Mouse (Mus musculus) pancreas, adult 10 weeks (tissue): ENCODE data around the gene Olfr959. TPM values are rescaled to one million over a fixed set of nuclear protein-coding genes. Genes with fewer than 3 reads are reported as not detected.

ENCODE experiments used
- polyA plus RNA-seq: library from polyadenylated mRNA; stranded (reverse); fragments of 350-450 nt; fragmentation: Illumina TruSeq; extraction: RNeasy Lipid Tissue Mini Kit (QIAGEN cat#74804); gene quantifications from one replicate; pipeline ENCODE4 v1.2.3, GENCODE M21; 2015; ENCODE audit warnings: low read depth, low replicate concordance; ENCODE audit not compliant: insufficient read depth

Gene Olfr959
- polyA plus RNA-seq, result not detected

DNA sequence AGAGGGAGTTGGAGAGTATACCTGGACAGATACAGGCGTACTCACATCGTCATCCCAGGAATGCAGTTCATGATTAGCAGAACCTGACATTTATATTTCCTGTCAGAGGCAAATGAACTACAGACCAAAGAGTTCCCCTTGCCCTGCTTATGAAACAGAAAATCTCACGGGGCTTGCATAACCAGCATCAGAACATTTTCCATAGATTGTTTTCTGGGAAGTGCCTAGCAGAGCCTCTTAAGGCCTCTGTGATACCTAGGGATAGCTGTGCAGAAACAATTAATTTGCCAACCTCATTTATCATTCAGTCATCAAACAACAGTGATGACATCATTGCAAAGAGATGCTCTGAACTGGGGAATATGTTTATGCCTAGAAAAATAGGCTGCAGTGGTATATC, at the start of gene Olfr959:
TSS of gene Olfr959 (minus strand) at position 101 of the 400 bp plus-strand sequence.

DNA sequence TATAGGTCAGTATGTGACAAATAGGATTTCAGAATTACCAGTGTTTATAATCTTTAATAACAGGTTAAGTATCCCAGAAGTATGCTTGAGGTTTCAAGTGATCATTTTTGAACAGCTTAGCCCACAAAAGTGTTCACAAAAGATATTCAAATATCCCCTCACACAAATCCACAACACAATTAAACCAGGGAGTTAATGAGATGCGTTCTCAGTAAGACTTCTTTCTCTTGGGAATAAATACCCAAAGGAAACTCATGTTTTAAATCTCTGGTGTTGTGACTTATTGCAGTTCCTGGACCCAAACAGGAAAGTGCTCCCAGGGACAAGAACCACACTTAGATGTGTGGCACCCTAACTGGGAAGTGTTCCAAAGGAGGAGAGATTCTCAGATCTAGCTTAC, 45.7 kb upstream of the Olfr959 start, which contains the start of gene Olfr960:
TSS of gene Olfr960 (plus strand) at position 301 of the 400 bp plus-strand sequence.

DNA sequence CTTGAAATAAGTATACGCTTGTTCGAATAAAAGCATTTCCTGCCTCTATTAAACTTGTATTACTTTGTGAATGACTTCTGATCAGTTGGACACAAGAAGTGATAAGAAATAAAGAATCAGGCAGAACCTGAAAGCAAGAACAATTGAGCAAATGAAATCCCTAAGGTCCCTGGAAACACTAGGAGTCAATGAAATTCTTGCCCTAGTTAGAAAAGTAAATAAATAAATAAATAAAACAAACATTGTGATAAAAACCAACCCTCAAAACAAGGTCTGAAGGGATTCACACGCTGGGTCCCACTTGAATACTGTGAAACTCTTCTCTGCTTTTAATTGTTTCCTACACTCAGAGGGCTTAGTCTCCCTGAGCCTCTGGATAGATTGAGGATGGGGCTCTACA, 35.0 kb upstream of the Olfr959 start, which contains the start of gene Olfr148:
TSS of gene Olfr148 (plus strand) at position 301 of the 400 bp plus-strand sequence.

DNA sequence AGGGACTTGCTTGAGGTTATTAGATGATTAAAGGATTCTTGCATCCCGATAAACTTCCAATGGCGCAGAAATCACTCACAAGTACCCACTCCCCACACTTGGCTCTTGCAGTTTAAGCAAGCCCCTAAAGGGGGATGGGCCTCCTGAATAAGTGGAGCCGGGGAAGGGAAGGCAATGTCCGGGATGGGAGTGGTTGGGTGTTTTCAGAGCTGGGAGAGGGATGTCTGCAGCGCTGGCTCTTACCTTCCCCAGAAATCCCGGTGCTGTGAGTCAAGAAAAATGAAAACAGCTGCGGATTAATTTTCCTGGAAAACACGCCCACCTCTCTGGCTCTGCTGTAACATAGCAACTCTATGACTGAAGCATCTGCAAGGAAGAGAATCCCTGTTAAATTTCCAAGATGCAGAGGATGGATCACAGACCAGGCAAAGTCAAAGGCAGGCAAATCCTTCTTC, 28.7 kb upstream of the Olfr959 start, which contains the start of gene AW551984:
TSS of gene AW551984 (minus strand) at position 405 of the 455 bp plus-strand sequence.

DNA sequence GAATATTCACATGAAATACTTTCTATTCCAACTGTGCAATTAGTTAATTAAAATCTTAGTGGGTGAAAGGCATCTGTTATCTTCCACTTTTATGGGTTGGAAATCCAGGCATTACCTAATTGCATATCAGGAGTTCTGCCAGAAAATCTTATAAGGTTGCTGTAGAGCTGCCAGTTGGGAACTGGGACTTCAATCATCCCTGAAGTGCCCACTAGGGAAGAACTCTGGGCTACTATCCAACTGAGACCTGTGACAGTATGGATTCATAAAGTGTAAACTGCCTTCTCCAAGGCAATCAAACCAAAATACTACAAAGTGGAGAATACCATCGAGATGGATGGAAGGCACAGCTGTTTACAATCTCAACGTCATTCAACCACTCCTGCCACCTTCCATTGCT, 21.4 kb downstream of the Olfr959 start, which contains the start of gene Olfr958:
TSS of gene Olfr958 (minus strand) at position 109 of the 400 bp plus-strand sequence.

Other genes starting within 250 kb of the Olfr959 start
- gene Olfr948, start 249.5 kb downstream of the Olfr959 start, polyA plus RNA-seq, result not detected
- gene Olfr951, start 188.2 kb downstream of the Olfr959 start, polyA plus RNA-seq, result not detected
- not detected for gene Olfr952, start 148.4 kb downstream of the Olfr959 start, polyA plus RNA-seq
- not detected for gene Olfr954, start 118.9 kb downstream of the Olfr959 start, polyA plus RNA-seq
- gene Olfr955, start 103.6 kb downstream of the Olfr959 start, polyA plus RNA-seq, result not detected
- gene Olfr44, start 81.6 kb downstream of the Olfr959 start, polyA plus RNA-seq, result not detected
- not detected for gene Olfr957, start 59.8 kb downstream of the Olfr959 start, polyA plus RNA-seq
- gene Olfr958, start 21.5 kb downstream of the Olfr959 start, polyA plus RNA-seq, result not detected
- 2.0 TPM for gene AW551984, start 28.8 kb upstream of the Olfr959 start, polyA plus RNA-seq
- not detected for gene Olfr148, start 35.1 kb upstream of the Olfr959 start, polyA plus RNA-seq
- gene Olfr960, start 45.8 kb upstream of the Olfr959 start, polyA plus RNA-seq, result not detected
- gene Olfr961, start 69.5 kb upstream of the Olfr959 start, polyA plus RNA-seq, result not detected
- gene Olfr963, start 91.6 kb upstream of the Olfr959 start, polyA plus RNA-seq, result not detected
- gene Olfr149, start 131.5 kb upstream of the Olfr959 start, polyA plus RNA-seq, result not detected
- not detected for gene Olfr965, start 135.8 kb upstream of the Olfr959 start, polyA plus RNA-seq
- gene Olfr150, start 155.4 kb upstream of the Olfr959 start, polyA plus RNA-seq, result not detected
- gene Olfr967, start 170.7 kb upstream of the Olfr959 start, polyA plus RNA-seq, result not detected
- not detected for gene Olfr968, start 207.7 kb upstream of the Olfr959 start, polyA plus RNA-seq
- not detected for gene Olfr969, start 215.4 kb upstream of the Olfr959 start, polyA plus RNA-seq
- not detected for gene Olfr970, start 233.3 kb upstream of the Olfr959 start, polyA plus RNA-seq